Mouse (Mus musculus): ENCODE measurements around the gene Ttyh1.

Ttyh1 gene

DNA sequence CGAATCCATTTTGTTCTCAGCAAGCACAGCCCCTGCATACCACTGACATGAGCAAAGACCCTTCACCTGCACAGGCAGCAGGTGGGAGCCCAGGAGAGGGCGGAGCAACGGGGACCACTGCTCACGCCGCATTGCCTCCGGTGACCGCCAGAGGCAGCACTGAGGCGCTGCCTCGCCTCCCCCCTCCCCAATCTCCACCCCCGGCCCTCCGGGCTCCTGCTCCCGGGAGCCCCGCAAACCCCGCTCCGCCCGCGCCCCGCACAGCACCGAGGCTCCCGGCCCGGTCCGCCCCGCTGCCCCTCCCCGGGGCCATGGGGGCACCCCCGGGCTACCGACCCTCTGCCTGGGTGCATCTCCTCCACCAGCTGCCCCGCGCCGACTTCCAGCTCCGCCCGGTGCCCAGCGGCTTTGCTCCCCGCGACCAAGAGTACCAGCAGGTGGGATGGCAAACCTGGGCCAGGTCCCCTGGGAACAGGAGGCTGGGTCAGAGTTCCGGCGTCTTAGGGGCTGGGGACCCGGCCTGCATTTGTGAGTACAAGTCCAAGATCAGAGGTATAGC is at the start of gene Ttyh1:
TSS of gene Ttyh1 (plus strand) at position 65 of the 559 bp plus-strand sequence.
- no peak for DNase-seq

GRCm38 (mm10) chr7:4071066-4071465 is 48.1 kb upstream of the Ttyh1 start:
- DNase-seq = no peak

GRCm38 (mm10) chr7:4073144-4073543 is 46.1 kb upstream of the Ttyh1 start:
- no peak for DNase-seq

DNA sequence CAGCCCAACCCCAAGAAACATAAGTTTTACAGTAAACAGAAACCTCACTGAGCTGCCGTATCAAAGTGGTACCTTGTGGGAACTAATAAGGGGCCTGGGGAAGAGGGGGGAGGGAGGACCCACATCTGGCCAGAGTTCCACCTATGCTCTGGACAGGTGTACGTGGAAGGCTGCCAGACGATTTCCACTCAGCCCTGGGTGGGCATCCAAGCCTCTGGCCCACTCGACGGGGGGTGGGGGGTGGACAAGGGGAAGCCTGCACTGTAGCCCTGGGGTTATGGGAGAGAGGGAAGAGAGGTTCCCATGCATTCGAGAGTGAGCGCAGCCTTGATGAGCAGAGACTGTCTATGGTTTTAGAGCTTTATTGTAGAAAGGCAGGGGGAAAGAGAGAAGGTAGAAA is 39.7 kb upstream of the Ttyh1 start:
- no peak for DNase-seq

DNA sequence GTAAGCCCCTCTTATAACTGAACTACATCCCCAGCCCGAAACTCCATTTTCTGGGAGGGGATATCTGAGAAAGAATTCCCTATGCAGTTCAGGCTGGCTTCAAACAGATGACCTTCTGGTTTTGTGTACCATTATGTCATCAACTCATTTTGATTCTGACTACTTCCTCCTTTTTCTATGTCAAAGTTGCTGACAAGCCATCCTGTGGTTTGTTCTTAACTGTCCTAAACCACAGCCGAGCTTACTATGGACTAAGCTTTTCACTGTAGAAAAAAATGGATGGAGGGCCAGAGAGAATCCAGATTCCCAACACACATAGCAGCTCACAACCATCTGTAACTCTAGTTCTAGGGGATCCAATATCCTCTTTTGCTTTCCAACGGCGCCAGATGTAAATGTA is 38.7 kb upstream of the Ttyh1 start:
- no peak for DNase-seq

- no peak for DNase-seq
These were observed 37.5 kb upstream of the Ttyh1 start for GRCm38 (mm10) chr7:4081706-4082105.

GRCm38 (mm10) chr7:4082804-4083203 is 36.4 kb upstream of the Ttyh1 start:
- DNase-seq = peak; percentile 5

DNA sequence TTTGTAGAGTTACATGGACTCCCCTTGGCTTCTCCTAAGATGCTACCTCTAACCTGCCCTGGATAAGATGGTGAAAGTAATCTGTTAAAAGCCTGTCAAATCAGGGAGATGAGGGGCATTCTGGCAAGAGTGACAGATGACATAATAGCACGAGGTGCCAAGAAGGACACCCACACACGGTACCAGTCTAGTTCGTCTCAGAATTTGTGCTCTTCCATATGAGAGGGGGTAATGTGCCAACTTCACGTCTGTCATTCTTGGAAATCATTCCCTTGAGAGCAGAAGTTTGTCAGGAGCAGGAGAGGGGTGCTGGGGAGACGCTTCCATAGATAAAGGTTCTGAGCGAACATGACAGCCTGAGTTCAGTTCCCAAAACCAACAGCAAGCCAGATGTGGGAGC is 35.0 kb upstream of the Ttyh1 start:
- DNase-seq = no peak

DNA sequence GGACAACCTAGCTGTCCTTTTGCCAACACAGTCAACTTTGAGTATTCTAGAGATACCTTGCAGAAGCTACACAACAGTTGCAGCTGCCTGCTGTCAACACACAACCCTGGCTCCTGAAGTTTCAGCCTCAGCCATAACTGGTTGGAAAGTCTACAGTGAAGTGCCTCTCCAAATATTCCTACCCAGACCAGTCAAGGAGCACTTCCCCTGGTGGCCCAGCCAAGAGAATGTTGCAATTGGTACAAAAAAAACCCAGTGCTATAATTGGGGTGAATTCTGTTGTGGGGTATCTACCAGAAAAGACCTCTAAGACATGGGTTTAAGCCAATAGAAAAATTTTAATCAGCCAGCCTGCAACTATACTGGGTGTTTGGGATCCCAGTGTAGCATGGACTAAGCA is 33.6 kb upstream of the Ttyh1 start:
- DNase-seq = no peak

DNA sequence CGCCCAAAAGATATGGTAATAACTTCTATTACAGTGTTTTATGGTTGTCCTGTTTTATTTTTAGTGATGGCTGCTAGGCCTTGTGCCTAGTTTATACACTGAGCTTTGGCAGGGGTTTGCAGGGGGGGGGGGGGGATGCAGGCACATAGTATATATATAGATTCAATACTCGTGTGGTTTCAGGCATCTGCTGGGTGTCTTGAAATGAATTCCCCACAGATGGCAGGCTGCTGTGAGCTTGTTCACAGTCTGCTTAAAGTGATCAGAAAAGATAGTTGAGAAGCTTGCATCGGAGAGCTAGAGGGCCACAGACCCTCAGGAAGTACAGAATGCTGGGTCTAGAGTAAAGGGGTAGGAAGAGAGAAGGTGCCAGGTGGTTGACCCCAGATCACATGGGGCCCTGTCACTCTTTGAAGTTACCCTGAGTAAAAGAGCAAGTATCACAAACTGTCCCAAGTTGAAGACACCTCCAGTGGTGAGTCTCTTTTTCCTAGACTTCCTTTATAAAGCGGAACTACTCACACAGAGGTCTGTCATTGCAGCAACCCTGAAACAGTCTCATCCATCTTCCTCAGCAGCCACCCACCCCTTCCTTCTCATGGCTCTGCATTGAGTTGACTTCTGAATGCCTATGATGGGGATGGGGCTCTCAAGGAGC is 31.8 kb upstream of the Ttyh1 start:
- no peak for DNase-seq

- no peak for DNase-seq
These were observed 31.2 kb upstream of the Ttyh1 start for GRCm38 (mm10) chr7:4087896-4088480.

GRCm38 (mm10) chr7:4088679-4089078 is 30.5 kb upstream of the Ttyh1 start:
- no peak for DNase-seq

DNA sequence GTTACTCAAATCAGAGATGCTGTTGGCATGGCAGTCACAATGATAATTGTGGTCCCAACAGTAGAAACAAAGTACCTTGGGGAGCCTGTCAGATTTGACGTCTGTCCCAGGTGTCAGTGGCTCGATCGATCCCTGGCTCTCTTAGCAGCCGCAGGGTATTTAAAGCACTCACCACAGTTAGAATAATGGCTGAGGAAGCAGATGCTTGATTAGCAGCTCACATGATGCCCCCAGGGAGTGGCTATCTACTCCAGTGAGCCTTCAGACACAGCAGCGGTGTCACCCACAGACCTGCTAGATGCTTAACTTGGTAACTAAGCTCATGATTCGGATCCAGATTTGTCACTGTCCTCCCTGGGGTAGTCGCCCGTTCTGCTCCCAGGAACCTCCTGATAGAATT is 28.0 kb upstream of the Ttyh1 start:
- no peak for DNase-seq

- DNase-seq = no peak
These were observed 20.9 kb upstream of the Ttyh1 start for GRCm38 (mm10) chr7:4098301-4098700.

DNA sequence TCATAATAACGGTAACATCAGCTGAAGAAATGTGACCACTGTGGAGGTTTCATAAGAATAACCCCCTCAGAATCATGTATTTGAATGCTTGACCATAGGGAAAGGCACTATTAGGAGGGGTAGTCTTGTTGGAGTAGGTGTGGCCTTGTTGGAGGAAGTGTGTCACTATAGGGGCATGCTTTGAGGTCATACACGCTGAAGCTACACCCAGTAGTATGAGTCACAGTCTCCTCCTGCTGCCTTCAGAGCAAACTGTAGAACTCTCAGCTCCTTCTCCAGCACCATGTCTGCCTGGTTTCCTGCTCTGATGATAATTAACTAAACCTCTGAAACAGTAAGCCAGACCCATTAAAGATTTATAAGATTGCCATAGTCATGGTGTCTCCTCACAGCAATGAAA is 20.4 kb upstream of the Ttyh1 start:
- no peak for DNase-seq

DNA sequence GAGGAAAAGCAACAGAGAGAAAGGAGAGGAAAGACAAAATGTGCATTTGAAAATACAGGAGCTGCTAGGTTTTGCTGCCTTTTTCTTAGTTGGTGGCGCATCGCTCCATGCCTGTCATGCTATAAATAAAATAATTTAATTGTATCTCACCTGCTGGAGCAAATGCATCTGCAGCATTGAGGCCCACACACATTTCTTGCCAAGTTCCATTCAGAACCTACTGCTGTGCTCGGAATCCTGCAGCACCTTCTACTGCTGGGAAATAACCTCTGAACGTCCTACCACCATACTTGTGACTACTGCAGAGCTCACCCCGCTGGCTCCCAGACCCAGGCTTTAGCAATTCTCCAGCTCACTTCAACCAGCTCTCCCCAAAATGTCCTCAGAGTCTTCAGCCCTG is 18.1 kb upstream of the Ttyh1 start:
- no peak for DNase-seq

DNA sequence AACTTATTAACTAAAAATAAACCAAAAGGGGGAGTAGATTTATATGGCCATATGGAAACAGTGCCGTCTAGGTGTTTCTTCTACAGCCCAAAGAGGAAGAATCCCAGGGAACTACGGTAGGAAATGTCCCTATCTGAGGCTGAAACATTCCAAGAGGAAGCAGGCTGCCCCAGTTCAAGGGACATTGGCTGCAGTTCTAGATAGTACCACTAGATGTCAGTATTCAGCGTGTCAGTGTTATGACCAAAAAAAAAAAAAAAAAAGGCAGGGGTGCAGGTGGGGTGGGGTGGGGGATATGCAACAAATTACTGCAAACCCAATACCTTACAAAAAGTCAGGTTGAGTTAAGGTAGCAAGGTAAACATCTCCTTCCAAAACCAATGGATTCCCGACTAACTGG is 15.8 kb upstream of the Ttyh1 start:
- DNase-seq = no peak

GRCm38 (mm10) chr7:4111766-4112165 is 7.4 kb upstream of the Ttyh1 start:
- DNase-seq = no peak

DNA sequence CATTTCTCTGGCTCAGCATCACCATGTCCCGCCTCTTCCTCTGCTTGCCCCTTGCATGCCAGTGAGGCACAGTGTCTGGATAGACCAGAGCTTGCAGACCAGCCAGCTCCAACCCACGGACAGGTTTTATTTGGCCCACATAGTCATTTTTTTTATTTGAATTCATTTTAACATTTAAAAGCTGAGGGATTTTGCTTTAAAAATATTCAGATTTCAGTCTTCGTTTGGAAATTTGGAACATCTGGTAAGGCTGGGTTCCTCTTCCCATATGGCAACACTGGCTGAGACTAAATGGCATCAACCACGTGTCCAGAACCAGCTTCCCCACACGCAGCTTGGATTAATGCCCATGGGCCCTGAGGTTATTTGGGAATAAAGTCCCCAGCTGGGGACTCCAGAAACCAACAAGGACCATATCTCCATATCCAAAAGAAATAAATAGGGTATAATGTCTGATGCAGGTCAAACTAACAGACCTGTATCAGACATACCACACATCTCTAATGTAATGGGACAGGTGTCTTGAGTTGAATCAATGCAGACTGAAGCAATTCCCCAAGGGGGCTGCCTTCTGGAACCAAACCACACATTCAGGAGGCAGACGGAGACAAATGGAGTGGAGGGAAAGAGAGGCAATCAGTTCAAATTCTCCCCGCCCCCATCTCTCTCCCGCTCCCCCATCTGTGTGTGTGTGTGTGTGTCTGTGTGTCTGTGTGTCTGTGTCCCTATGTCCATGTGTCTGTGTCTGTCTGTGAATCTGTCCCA is 2.0 kb upstream of the Ttyh1 start:
- DNase-seq = no peak

DNA sequence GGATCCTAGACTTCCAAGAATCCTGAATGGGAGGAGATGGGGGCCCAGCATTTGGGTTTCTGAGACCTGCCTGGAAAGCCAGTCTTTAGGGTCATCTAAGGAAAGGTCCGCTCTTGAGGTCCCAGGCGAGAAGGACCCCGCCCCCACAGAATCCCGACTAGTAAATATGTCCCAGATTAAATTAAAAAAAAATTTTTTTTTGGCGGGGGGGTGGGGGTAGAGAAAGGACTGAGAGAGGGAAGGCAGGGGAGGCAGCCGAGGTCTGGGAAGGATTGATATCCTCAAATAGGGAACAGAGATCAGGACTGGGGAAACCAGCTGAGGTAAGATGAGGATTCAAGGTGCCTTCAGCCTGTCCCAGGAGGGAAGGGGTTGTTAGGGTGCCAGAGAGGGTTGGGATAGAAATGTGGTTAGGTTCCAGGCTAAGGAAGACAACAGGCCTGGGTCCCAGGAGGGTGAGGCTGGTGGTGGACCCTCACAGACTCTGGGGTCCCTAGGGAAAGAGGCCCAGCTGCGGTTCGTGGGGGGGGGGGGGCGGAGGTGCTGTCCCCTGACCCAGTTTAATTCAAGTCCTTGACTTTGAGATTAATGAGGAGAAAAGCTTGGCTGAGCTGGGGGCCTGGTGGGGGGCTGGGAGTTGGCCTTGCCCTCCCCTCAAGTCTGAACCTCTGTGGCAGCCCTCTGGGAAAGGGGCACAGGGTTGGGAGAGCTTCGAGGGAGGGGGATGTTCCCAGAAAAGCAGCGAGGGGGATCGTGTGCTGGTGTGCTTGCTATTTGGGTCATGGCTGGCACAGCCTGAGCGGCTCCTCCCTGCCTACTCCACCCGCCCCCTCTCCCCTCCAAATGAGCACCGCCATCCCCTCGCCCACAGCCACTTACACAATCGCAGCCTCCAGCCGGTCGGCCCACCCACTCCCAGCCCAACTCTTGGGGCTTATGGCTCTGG is 1.0 kb downstream of the Ttyh1 start:
- no peak for DNase-seq

GRCm38 (mm10) chr7:4122076-4122768 is 3.0 kb downstream of the Ttyh1 start:
- DNase-seq = no peak

DNA sequence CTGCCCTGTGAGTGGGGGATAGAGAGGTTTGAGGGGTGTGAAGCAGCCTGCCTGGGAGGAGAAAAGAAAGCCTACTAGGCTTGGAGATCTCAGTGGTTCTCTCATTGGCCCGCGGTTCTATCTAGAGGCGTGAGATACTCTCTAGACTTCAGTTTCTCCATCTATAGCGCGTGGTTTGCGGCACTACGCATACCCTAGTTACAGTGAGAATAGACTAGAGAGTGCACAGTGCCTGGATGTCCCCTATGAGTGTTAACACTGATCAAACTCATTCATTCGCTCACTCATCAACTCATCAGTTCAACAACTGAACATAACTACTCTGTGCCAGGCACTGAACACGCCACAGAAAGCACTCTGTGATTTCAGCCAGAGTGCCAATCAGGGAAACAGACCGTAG is 3.6 kb downstream of the Ttyh1 start:
- DNase-seq = no peak

Data from kidney, adult 11 months (tissue).